Mouse (Mus musculus) bone marrow, adult 2 months (tissue): ENCODE measurements around the gene Hoxd9.

Experiments used
- CTCF ChIP-seq: fragments of 200-500 bp; IDR thresholded peaks from 2 replicates; pipeline ENCODE4 v1.5.1; 2011; ENCODE audit warnings: low read length, control low read depth; ENCODE audit not compliant: control insufficient read depth, insufficient read depth
- POLR2A ChIP-seq: fragments of 200-500 bp; IDR thresholded peaks from 2 replicates; pipeline ENCODE4 v1.6.1; 2011; ENCODE audit warnings: low read depth, mild to moderate bottlenecking, control low read depth, low read length, borderline replicate concordance; ENCODE audit not compliant: control insufficient read depth

- TF ChIP-seq CTCF (no peak), POLR2A (no peak)
Measured at GRCm38 (mm10) chr2:74689574-74690337, 7.8 kb upstream of the Hoxd9 start.
